Mouse (Mus musculus) ES-E14 (cell line): ENCODE measurements around the gene Klf3. TPM values are rescaled to one million over a fixed set of nuclear protein-coding genes. Genes with fewer than 3 reads are reported as not detected.

Experiments used
- DNase-seq: peaks from one replicate; pipeline ENCODE4 v3.0.0-alpha.2; 2013; ENCODE audit warnings: low read depth, low spot score
- H3K27ac ChIP-seq: 2 replicates; pipeline ENCODE4 v1.5.1; 2012; ENCODE audit warnings: low read depth, mild to moderate bottlenecking, low read length, moderate library complexity, mixed read lengths; ENCODE audit not compliant: poor library complexity, insufficient read depth, severe bottlenecking
- H3K36me3 ChIP-seq: 2 replicates; pipeline ENCODE4 v1.6.1; 2012; ENCODE audit warnings: mild to moderate bottlenecking, low read length, moderate library complexity, mixed read lengths; ENCODE audit not compliant: control insufficient read depth, poor library complexity, insufficient read depth, severe bottlenecking
- H3K4me1 ChIP-seq, 2 experiments: fragments of 150-350 bp in 1 of 2; sonication (generic) in 1 of 2; 2 replicates each; pipeline ENCODE4 v1.6.1; 2012; ENCODE audit warnings: low read length in 2 of 2, mild to moderate bottlenecking in 1 of 2, mixed read lengths in 1 of 2; ENCODE audit not compliant: control insufficient read depth in 2 of 2, insufficient read depth in 2 of 2, poor library complexity in 1 of 2
- H3K4me3 ChIP-seq, 2 experiments: fragments of 150-350 bp in 1 of 2; sonication (generic) in 1 of 2; 2 replicates each; pipeline ENCODE4 v1.5.1; 2012; ENCODE audit warnings: low read length in 2 of 2, low read depth in 1 of 2, mild to moderate bottlenecking in 1 of 2, mixed read lengths in 1 of 2; ENCODE audit not compliant: insufficient read depth in 1 of 2, poor library complexity in 1 of 2, severe bottlenecking in 1 of 2
- H3K9ac ChIP-seq: 2 replicates; pipeline ENCODE4 v1.6.1; 2012; ENCODE audit warnings: low read depth, mild to moderate bottlenecking, low read length, mixed read lengths; ENCODE audit not compliant: poor library complexity, insufficient read depth, severe bottlenecking
- H3K9me3 ChIP-seq: fragments of 150-350 bp; sonication (generic); 2 replicates; pipeline ENCODE4 v1.6.1; 2012; ENCODE audit warnings: low read depth, mild to moderate bottlenecking, low read length; ENCODE audit not compliant: control insufficient read depth, insufficient read depth
- CHD2 ChIP-seq: IDR thresholded peaks from 2 replicates; pipeline ENCODE4 v1.6.1; 2014; ENCODE audit warnings: mild to moderate bottlenecking, low read depth, low read length, inconsistent platforms
- HCFC1 ChIP-seq: IDR thresholded peaks from 2 replicates; pipeline ENCODE4 v1.6.1; 2012; ENCODE audit warnings: low read length, inconsistent platforms, borderline replicate concordance; ENCODE audit not compliant: insufficient read depth
- MAFK ChIP-seq: IDR thresholded peaks from 2 replicates; pipeline ENCODE4 v1.6.1; 2014; ENCODE audit warnings: mild to moderate bottlenecking, low read depth, low read length, inconsistent platforms; ENCODE audit not compliant: insufficient read depth
- ZC3H11A ChIP-seq: IDR thresholded peaks from 2 replicates; pipeline ENCODE4 v1.6.1; 2012; ENCODE audit warnings: low read depth, mild to moderate bottlenecking, inconsistent platforms, low read length, borderline replicate concordance
- ZNF384 ChIP-seq: IDR thresholded peaks from 2 replicates; pipeline ENCODE4 v1.6.1; 2012; ENCODE audit warnings: low read depth, low read length, inconsistent platforms
- in situ Hi-C, 2 experiments: fragments of 600-800 bp; cut with MboI; formaldehyde crosslinking; loops; one replicate each; pipeline ENCODE4 v1.15.1; 2025; ENCODE audit warnings: low sequenced_read_pairs in 2 of 2, inconsistent platforms in 1 of 2; ENCODE audit not compliant: unreplicated experiment in 2 of 2
- total RNA-seq: library from RNA; depleted of rRNA; stranded (reverse); fragments of 300-350 nt; gene quantifications from 2 replicates; pipeline ENCODE4 v1.2.3, GENCODE M21; 2012

Klf3 gene
- total RNA-seq, 1 experiment: 22.9 TPM

- Histone ChIP-seq H3K9ac (peak overlapping the region; percentile 55; the same call in 1 of the 2 replicates), H3K36me3 (no peaks in the 10 kb centered on the region), H3K27ac (peak overlapping the region; percentile 76), H3K4me3 (peak overlapping the region; percentile 11 to 22; a peak in 3 of 4 replicates), H3K9me3 (no peaks in the 10 kb centered on the region), H3K4me1 (peaks cover 21 to 26% of the 10 kb centered on the region in 2 experiments)
- TF ChIP-seq MAFK: no peak
- DNase-seq: no peak
- in situ Hi-C loops: loop anchor here in 1 of 2 experiments (10.0 kb wide), 2 partner anchors 277 to 477 kb away; no protein-coding TSS in a partner anchor
These were observed 58.4 kb downstream of the Klf3 start for GRCm38 (mm10) chr5:64861471-64862199.

- Histone ChIP-seq H3K27ac (peak overlapping the region; percentile 76), H3K9ac (peak overlapping the region; percentile 18; the same call in 1 of the 2 replicates)
These were observed 59.1 kb downstream of the Klf3 start for GRCm38 (mm10) chr5:64862269-64862668.

GRCm38 (mm10) chr5:64864699-64865108, 61.5 kb downstream of the Klf3 start:
- Histone ChIP-seq H3K9me3 (no peaks in the 10 kb centered on the region), H3K27ac (peak overlapping the region; percentile 99), H3K4me3 (no peak overlapping the region), H3K9ac (no peak overlapping the region), H3K36me3 (no peaks in the 10 kb centered on the region), H3K4me1 (peaks cover 21 to 28% of the 10 kb centered on the region in 2 experiments)
- TF ChIP-seq ZNF384 (no peak), MAFK (no peak), CHD2 (peak; percentile 65; the same call in 1 of the 2 replicates), ZC3H11A (no peak), HCFC1 (no peak)
- DNase-seq: peak; percentile 88
- in situ Hi-C loops: loop anchor here in 1 of 2 experiments (10.0 kb wide), 2 partner anchors 280 to 480 kb away; no protein-coding TSS in a partner anchor

More at GRCm38 (mm10) chr5:64862269-64862668, 59.1 kb downstream of the Klf3 start:
- H3K36me3 ChIP-seq: no peaks in the 10 kb centered on the region
- peaks cover 21 to 28% of the 10 kb centered on the region in 2 experiments for H3K4me1 ChIP-seq
- no peak for TF ChIP-seq CHD2
- no peak for TF ChIP-seq ZNF384
- no peak for TF ChIP-seq HCFC1
- no peak for TF ChIP-seq ZC3H11A
- no peak for TF ChIP-seq MAFK
- no peak overlapping the region for H3K4me3 ChIP-seq
- in situ Hi-C loops: loop anchor here in 1 of 2 experiments (10.0 kb wide), 2 partner anchors 277 to 477 kb away; no protein-coding TSS in a partner anchor
- H3K9me3 ChIP-seq: no peaks in the 10 kb centered on the region
- no peak for DNase-seq

- DNase-seq: no peak
- Histone ChIP-seq H3K4me1 (peaks cover 20 to 26% of the 10 kb centered on the region in 2 experiments), H3K4me3 (peak overlapping the region; percentile 1 to 25; a peak in 2 of 4 replicates), H3K36me3 (no peaks in the 10 kb centered on the region), H3K27ac (peak overlapping the region; percentile 99), H3K9me3 (no peaks in the 10 kb centered on the region), H3K9ac (peak overlapping the region; percentile 59; the same call in 1 of the 2 replicates)
- no peak for TF ChIP-seq ZNF384
- TF ChIP-seq HCFC1: no peak
- no peak for TF ChIP-seq MAFK
- no peak for TF ChIP-seq CHD2
- TF ChIP-seq ZC3H11A: no peak
- in situ Hi-C loops: loop anchor here in 1 of 2 experiments (10.0 kb wide), 2 partner anchors 281 to 481 kb away; no protein-coding TSS in a partner anchor
These were observed 62.2 kb downstream of the Klf3 start for GRCm38 (mm10) chr5:64865219-64865964.
